Mouse (Mus musculus) erythroblast, embryonic 14.5 days (primary cell): Measurements from ENCODE around the gene Snai1. TPM values are rescaled to one million over a fixed set of nuclear protein-coding genes. Genes with fewer than 3 reads are reported as not detected.
A peak's percentile ranks its signal among the peaks of the same experiment; 100 is the strongest.

Source experiments
- H3K27me3 ChIP-seq: 2 replicates; pipeline ENCODE4 v1.6.1; 2012; ENCODE audit warnings: inconsistent platforms; ENCODE audit not compliant: control insufficient read depth
- H3K36me3 ChIP-seq: 2 replicates; pipeline ENCODE4 v1.6.1; 2012; ENCODE audit warnings: mild to moderate bottlenecking, inconsistent platforms; ENCODE audit not compliant: control insufficient read depth
- H3K4me1 ChIP-seq: 2 replicates; pipeline ENCODE4 v1.6.1; 2012; ENCODE audit warnings: inconsistent platforms; ENCODE audit not compliant: control insufficient read depth
- H3K4me3 ChIP-seq: replicated peaks from 2 replicates; pipeline ENCODE3; 2012; ENCODE audit warnings: moderate library complexity, mild to moderate bottlenecking, inconsistent platforms
- H3K9me3 ChIP-seq: 2 replicates; pipeline ENCODE4 v1.6.1; 2012; ENCODE audit warnings: low read length, inconsistent platforms, mixed read lengths; ENCODE audit not compliant: control insufficient read depth
- GATA1 ChIP-seq: IDR thresholded peaks from 2 replicates; pipeline ENCODE4 v1.6.1; 2012; ENCODE audit warnings: low read length, inconsistent platforms, mixed read lengths
- TAL1 ChIP-seq: IDR thresholded peaks from 3 replicates; pipeline ENCODE4 v1.6.1; 2012; ENCODE audit warnings: low read length, inconsistent platforms, mixed read lengths
- polyA plus RNA-seq: library from polyadenylated mRNA; stranded (reverse); fragments of >175 nt; gene quantifications from 2 replicates; pipeline ENCODE4 v1.2.3, GENCODE M21; 2012

The Snai1 gene
- polyA plus RNA-seq = 0.07 TPM in 1 of 2 replicates, not detected in the other

DNA sequence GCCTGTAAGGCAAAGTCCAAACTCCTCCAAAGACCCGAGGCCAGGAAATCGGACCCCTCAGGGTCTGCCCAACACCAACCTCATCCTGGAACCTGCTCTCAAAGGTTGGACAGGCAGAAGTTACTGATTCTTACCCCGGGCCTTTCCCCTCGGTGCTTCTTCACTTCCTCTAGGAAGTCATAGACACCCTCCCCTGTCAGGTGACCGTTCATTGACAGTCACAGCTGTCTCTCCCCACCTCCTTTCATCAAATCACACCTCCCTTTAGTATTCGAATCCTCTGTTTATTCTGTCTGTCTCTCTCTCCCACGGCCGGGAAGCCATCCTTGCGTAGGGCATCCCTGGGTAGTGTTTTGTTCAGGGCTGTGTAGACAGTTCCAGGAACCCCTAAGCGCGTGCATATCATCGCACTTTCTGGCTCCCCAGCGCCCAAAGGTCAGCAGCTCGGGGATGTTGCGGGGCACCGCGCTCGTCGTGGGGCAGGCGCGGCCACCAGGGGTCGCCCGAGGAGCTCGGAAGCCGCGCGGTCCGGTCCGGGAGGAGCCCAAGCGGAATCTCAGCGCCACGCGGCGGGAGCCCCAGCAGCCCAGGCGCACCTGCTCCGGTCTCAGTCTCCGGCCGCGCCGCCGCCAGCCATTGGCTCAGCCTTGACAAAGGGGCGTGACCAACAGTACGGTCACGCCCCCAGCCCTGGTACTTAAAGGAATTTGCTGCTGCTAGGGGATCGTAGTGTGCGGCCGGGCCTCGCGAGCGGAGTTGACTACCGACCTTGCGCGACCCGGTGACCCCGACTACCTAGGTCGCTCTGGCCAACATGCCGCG, at the start of gene Snai1:
Gene Snai1, plus strand, starts transcription at position 720 of the 822 bp plus-strand sequence.
- peaks cover 73% of the 10 kb centered on the region for H3K27me3 ChIP-seq
- H3K9me3 ChIP-seq = no peaks in the 10 kb centered on the region; the same call in 1 of the 2 replicates
- peaks cover 10% of the 10 kb centered on the region for H3K4me1 ChIP-seq
- H3K36me3 ChIP-seq = no peaks in the 10 kb centered on the region; the same call in 1 of the 2 replicates
- peak within 1 kb of the TSS; percentile 43 for H3K4me3 ChIP-seq
- TF ChIP-seq GATA1 = no peak
- no peak for TF ChIP-seq TAL1

DNA sequence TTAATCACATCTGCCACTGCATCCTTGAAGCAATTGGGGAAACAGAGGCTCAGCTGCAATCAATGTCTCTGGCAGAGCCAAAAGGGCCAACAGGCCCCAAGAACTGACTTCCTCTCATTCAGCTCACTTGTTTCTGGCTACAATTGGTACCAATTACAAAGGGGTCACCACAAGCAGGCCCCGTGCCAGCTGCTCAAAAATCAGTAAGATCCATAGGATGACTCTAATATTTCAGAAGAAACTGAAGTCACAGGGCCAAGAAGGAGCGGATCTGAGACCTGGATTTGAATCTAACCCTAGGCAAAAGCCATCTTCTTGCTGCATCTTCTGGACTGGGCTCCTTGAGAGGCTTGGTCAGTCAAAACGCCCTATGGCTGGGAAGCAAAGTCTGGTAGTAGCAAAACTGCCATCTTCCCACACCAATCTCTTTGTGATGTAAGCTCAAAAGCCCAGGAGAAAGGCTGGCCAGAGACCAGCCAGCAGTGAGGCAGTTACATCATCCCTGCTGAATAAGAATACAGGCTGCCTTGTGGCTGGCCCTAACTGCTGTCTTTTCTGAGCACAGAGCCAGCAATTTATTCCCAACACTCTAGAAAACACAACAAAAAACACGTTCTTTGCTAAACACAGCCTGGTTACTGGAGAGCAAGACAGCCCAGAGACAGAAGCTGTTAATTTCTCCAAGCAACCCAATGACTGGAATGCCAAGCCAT, 47.0 kb upstream of the Snai1 start:
- Histone ChIP-seq H3K36me3 (peaks cover 29% of the 10 kb centered on the region), H3K27me3 (no peaks in the 10 kb centered on the region), H3K4me1 (peaks cover 48% of the 10 kb centered on the region), H3K9me3 (no peaks in the 10 kb centered on the region), H3K4me3 (peak overlapping the region; percentile 100)
- TF ChIP-seq GATA1 = no peak
- no peak for TF ChIP-seq TAL1

DNA sequence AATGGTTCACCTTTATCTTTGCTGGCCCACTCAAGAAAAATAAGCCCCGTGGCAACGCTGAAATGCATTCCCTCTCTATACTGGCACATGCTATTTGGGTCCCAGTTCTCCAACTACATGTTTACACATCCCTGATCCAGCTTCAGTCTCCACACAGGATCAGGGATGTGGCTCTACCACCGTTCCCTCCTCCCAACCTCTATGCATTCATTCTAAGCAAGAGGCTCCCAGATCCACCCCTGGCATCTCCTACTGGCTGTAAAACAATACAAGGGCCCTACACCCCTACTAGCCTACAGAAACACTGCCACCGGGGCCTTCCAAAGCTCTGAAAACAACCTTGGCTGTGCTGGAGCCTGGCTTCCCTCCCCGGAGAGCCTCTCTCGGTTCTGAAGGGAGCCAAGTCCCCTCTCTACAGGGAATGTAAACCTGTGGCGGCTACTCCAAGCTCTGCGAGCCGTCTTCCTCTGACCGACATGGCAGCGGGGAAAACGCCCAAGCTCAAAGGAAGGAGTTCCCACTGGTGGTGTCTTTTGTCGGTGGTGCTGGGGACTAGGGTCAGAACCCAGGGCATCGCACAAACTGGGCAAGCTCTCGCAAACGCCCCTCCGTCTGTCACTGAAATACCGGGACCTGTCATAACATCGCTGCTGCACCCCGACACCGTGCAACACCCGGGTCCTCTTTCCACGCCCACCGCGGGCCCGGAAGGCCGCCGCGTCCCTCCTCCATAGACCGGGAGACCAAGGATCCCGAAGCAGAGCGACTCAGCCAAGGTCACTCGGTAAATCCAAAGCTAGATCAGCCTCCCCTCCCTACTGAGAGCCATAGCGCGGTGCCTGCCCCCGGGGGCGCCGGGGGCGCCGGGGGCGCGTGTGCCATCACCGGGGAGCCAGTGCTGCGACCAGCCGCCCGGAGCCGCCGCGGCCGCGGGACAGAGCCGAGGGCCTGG, 46.0 kb upstream of the Snai1 start, which contains the start of gene Rnf114:
Gene Rnf114, plus strand, starts transcription at position 889 of the 952 bp plus-strand sequence.
- peak within 1 kb of the TSS; percentile 100 for H3K4me3 ChIP-seq
- H3K27me3 ChIP-seq = no peaks in the 10 kb centered on the region
- H3K36me3 ChIP-seq = peaks cover 18% of the 10 kb centered on the region
- H3K9me3 ChIP-seq = no peaks in the 10 kb centered on the region
- peaks cover 39% of the 10 kb centered on the region for H3K4me1 ChIP-seq
- no peak for TF ChIP-seq TAL1
- no peak for TF ChIP-seq GATA1

DNA sequence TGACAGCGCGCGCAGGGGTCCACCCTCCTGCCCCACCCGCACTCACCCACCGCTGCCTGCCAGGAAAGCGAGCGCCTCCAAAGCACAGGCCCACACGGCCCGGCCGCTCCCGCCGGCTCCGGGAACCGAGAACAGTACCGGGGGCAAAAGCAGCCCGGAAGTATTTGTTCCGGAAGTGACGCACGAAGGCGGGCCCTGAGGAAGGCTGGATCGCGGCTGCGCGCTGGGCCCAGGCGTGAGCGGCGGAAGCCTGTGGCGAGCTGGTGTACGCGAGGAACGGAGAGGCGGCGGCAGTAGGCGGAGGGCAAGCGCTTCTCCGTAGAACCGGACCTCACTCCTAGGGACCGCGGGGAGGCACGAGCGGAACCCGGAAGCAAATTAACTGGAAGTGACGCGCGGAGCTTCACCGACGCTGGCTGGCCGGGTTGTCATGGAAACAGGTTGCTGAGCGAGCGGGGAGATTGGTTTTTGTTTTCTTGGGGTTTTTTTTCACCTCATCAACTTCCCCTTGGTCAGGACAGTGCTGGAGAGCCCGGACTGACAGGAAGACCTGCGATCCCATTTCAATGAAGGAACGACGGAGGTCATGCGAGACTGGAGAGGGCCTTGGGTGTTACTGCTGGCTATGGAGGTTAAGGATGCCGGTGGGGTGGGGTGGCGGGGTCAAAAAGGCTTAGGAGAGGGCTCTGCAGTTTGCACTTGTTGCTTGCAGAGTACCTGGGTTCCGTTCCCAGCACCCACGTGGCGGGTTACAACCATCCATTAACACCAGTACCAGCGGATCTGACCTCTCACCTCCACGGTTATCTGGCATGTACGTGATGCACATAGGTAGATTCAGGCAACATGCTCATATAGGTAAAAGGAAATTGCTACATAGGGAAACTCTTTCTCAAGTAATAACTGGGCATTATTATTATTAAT, 45.0 kb upstream of the Snai1 start, which contains the start of gene Spata2:
Gene Spata2, minus strand, starts transcription at position 175 of the 924 bp plus-strand sequence.
- TF ChIP-seq TAL1 (no peak), GATA1 (no peak)
- H3K4me1 ChIP-seq = peaks cover 33% of the 10 kb centered on the region
- peaks cover 10% of the 10 kb centered on the region for H3K36me3 ChIP-seq
- no peaks in the 10 kb centered on the region for H3K27me3 ChIP-seq
- H3K9me3 ChIP-seq = no peaks in the 10 kb centered on the region
- peak within 1 kb of the TSS; percentile 100 for H3K4me3 ChIP-seq

DNA sequence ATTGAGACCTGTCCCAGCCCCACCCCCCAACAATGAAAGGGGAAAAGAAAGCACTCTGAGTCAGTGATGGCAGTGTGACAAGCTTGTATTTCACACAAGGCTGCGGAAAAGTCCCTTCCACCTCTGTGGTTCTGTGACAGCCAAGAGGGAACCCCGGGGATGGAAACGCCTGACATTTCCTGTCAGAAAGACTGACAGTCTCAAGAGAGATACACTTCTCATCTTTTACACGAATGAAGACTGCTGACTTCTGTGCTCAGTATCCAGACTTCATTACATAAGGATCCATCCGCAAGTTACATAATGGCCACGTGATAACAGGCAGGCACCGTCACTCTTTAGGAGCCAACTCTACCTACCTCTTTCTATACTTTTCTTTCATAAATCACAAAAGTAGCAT, 41.6 kb upstream of the Snai1 start:
- Histone ChIP-seq H3K9me3 (no peaks in the 10 kb centered on the region), H3K4me1 (peaks cover 25% of the 10 kb centered on the region), H3K27me3 (no peaks in the 10 kb centered on the region), H3K36me3 (no peaks in the 10 kb centered on the region), H3K4me3 (no peak overlapping the region)
- TF ChIP-seq GATA1 = no peak

DNA sequence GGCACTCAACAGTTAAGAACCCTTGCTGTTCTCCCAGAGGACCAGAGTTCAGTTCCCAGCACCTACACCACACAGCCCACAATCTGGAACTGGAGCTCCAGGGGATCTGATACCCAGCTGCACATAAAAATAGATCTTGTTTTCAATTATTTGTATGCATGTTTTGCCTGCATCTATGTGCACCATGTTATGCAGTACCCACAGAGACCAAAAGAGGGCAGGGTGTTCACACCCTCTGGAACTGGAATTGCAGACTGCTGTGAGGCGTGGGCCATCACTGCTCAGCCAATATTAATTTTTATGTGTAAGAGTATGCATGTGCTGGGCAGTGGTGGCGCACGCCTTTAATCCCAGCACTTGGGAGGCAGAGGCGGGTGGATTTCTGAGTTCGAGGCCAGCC, 40.7 kb upstream of the Snai1 start:
- Histone ChIP-seq H3K9me3 (no peaks in the 10 kb centered on the region), H3K4me3 (no peak overlapping the region), H3K36me3 (no peaks in the 10 kb centered on the region), H3K27me3 (no peaks in the 10 kb centered on the region), H3K4me1 (peaks cover 18% of the 10 kb centered on the region)
- no peak for TF ChIP-seq GATA1
- no peak for TF ChIP-seq TAL1

DNA sequence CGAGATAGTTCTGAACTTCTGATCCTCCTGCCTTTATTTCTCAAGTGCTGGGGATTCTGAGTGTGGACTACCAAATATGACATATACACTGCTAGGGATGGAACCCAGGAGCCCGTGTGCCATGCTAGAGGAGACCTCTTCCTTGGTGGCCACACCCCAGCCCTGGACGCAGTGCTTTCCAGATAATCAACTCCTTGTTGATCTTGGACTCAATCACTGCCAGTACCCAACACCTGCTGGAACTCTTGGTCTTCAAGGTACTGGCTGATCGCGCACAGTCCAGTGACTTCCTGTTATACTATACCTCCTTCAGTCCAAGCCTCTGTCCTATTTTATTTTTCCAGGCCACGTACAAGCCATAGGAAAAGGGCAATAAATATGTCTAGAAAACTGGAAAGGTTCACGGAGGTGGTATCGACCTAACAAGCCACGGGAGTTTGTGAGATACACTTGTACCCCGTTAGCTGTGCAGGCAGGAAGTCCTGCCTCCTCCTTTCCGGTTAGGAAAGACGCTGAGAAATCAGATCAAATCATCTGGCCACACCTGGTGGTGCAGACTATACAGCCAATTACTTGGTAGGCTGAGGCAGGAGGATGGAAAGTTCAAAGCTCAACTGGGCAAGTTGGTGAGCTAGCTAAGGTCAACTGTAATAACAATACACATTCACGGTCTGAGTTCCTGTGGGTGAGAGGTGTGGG, 35.3 kb upstream of the Snai1 start:
- TF ChIP-seq TAL1 (no peak), GATA1 (no peak)
- H3K4me3 ChIP-seq = peak overlapping the region; percentile 70
- no peaks in the 10 kb centered on the region for H3K9me3 ChIP-seq
- H3K4me1 ChIP-seq = peaks cover 48% of the 10 kb centered on the region
- H3K27me3 ChIP-seq = no peaks in the 10 kb centered on the region
- peaks cover 21% of the 10 kb centered on the region for H3K36me3 ChIP-seq
